Mouse (Mus musculus): ENCODE results near the gene Nupl1.

GRCm38 (mm10) chr14:60256356-60256755, 5.1 kb upstream of the Nupl1 start:
- TF ChIP-seq CTCF (IDR thresholded peaks at IDR 0.05; ENCODE audit: control insufficient read depth, insufficient read depth, low read length) (no peak), POLR2A (IDR thresholded peaks at IDR 0.05; ENCODE audit: borderline replicate concordance, control insufficient read depth, low read depth, low read length) (no peak)
